Mouse (Mus musculus) right cerebral cortex, postnatal 4 days (tissue): ENCODE measurements around the gene Nup160.

Source experiments
- DNase-seq: peaks from one replicate; pipeline ENCODE4 v3.0.0-alpha.2; 2022

The Nup160 gene

DNA sequence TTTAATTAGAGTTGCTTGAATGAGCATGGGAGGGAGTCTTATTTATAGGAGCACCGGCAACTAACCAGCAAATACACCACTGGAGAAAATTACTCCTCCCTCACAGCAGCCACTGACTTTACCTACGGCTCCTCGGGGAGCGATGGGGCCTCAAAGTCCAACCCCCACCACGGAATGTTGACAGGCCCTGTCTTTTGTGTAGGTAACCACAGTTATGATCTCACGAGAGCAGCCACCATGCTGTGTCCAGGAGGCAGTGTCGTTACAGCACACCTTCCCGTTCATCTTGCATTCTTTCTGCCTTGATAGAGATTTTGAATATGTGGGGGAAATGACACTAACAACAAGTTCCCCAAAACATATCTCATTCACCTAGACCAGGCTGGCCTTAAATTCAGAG is at the start of gene Nup160:
Gene Nup160 (plus strand): TSS at position 209 of the 400 bp plus-strand sequence.
- DNase-seq, result no peak

DNA sequence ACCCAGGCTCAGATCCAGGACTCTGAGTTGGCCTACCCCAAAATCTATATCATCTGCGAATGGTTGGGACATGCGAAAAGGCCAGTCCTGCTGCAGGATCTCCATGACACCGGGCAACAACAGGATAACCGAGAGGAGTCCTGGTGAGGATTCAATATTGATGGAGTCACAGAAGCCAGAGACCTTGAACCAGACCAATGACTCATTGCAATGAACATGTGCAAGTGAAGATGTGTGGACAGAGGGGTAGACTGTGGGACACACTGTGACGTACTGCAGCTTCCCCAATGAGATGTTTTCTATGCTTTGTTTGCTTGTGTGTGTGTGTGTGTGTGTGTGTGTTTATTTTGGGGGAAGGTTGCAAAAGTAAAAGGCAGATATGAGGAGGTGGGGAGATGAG is 48.8 kb upstream of the Nup160 start:
- no peak for DNase-seq

DNA sequence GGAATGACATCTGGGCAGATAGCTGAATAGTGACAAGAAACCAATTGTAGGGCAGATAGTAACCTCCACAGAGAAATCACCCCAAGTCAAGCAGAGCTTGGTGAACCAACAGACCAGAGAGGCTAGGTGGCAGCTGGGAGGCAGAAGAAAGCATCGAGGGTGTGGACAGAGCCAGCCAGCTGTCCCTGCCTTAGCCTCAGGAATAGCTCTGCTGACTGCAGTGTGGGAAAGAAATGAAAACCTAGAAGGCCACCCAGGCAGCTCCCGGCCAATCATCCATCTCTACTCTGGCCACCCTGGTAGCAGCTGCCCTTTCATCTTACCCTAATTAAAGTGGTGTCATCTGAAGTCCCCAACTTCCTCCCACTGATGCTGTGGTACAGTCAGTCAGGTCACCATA is 47.5 kb upstream of the Nup160 start:
- DNase-seq, result no peak

DNA sequence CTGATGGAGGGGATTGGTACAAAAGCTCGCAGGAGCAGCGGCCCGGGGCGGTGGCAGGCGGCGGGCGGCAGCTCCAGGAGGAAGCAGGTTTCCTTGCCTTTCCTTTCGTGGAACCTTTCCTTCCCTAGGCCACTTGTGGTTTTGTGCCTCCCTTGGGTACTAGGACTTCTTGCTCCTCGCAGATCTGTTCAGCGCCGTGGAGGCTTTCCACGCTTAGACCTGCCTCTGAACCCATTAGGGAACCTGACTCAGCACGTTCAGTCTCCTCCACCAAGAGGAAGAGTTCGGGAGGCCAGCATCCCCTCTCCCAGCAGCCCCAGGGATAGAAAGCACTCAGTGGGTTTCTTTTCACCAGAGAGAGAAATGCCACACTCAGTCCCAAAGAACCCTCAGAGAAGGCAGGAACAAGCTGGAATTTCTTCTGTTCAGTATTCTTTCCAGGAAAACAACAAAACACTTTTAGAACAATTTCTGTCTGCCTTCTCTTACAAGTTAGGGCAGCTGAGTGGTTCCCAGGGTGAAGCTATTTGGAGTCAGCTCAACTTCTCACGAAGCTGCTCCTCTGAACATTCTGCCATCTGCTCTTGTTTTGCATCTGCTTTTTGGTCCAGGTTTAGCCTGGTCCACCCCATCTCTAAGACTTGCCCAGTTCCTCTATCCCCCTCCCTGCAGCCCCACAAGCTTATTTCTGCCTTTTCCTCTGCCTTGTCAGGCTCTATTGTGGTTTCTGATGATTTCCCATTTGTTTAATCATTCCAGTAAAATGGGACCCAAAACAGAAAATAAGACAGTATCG is 44.9 kb upstream of the Nup160 start:
- DNase-seq, result no peak

DNA sequence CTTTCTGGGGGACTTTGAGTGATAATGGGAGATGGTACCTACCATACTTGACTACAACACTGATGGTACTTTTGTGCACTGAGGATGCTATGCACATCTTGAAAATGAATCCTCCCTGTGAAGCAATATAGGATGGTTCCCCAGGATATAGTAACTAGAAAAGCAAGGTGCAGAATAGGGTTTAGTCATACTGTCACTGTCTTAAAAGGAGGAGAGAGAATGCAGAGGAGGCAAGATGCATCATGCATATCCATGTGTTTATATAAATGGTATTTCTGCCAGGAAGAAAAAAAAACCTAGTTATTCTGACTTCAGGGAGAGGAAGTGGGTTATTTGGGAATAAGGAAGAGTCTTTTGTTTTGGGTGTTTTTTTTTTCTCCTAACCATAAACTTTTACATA is 42.3 kb upstream of the Nup160 start:
- DNase-seq, result no peak

DNA sequence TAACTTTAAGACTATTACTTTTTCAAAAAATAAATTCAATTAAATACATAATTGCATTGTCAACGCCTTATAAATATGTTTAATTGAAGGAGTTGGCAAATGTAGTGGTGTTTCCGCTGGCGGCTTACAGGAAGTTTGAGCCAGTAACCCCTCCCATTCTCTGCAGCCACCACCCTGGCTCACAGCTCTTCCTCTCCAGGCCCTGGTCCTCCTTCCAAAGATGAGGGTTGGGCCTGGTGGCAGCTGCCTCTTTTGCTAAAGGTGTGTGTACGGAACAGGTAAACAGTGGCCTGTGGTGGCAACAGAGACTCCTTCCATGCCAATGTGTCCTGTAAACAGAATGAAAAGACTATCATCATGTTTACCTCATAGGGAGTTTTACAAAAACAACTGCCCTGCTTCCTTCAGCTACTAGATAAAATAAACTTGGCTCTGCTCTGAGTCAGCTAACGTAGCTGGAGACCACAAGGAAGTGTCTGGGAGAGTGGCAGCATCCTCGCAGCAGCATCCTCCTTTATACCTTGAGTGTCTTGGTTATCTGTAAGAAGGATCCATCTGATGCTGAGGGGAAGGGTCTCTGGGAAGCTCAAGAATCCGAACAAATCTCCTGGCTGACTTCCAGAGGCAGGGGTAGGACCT is 41.8 kb upstream of the Nup160 start:
- DNase-seq, result no peak

DNA sequence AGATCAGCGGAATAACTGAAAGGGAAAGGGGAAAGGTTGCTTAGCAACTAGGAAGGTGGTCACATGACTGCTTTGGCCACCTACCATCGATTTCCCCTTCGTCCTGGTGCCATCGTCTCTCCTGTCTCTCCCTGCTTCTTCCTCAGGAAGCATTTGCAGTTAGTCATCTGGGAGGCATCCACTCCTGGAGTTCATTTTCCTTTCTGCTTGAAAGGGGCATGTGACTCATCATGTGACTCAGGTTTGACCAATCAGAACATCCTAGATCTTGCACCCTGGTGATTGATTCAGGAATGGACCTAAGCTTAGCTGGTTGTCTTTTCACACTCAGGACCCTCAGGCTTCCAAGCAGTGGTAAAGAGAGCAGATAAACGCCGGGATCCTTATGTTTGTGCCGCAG is 40.2 kb upstream of the Nup160 start:
- no peak for DNase-seq

DNA sequence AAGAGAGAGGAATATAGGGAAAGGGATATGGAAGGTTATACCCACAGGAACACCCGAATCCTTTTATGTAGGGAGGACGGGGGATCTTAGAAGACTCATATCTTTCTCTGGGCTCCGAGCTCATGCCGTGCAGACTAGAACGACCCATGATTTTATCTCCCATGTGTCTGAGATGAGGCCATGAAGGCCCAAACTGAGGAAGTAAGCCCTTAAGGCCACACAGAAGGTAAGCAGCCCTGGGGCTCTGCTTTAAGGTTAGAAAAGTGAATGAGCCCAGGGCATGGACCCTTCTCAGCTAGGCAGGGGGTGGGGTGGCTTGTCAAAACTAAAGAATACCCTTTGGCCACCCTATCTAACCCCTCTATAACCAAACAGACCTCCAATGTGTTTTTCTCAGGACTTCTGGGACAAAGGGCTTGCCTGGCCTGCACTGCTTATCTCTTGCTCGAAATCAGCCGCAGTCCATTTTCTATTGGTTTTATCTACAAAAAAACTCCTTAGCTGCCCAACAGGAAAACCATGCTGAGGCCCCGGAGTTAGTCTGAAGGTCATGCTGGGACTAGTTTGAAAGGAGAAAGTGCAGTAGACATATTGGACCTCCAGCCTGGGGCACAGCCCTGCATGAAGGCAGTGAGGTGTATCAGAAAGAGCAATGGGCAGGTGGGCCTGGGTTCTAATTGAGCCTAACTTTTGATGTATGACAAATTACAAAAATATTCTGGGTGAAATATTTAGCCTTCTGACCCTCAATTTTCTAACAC is 37.8 kb upstream of the Nup160 start:
- no peak for DNase-seq

DNA sequence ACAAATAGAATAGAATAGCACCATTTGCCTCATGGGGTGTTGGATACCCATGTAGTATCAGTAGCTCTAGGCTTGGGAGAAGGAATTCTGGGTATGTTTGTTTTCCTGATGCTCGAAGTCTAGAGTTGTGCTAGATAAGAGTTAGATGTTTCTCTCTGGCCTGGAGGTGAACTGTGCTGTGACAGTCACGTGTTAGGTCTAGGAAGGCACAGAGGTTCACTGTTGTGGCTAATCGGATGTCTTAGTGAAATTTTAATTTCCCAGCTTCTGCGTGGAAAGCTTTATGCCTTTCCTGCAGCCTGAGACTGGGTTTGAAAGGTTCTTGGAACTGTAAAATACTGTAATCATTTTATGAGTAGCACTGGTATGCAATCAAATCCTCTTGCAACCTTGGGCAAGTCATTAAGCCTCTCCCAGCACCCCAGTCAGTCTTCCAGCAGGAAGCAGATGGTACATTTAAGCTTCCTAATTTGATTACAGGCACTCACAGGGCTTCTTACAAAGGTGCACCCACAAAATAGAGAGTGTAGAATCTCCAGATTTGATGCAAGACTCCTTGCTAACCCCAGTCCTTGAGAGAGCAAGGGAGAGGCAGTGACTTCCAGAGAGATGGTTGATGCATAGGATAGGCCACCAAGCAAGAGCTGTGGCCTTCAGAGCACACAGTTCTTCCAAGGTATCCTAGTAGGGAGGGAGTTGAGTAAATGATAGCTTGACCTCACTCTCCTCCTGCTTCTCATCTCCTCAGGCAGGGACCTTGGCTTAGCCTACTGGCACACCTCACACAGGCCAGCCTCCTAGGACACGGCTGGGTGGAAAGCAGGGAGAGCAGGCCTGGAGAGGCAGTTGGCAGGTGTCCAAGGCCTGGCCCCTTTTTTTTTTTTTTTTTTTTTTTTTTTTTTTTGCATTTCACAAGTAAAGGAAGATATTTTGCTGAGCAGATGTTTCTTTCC is 37.0 kb upstream of the Nup160 start:
- DNase-seq, result no peak

DNA sequence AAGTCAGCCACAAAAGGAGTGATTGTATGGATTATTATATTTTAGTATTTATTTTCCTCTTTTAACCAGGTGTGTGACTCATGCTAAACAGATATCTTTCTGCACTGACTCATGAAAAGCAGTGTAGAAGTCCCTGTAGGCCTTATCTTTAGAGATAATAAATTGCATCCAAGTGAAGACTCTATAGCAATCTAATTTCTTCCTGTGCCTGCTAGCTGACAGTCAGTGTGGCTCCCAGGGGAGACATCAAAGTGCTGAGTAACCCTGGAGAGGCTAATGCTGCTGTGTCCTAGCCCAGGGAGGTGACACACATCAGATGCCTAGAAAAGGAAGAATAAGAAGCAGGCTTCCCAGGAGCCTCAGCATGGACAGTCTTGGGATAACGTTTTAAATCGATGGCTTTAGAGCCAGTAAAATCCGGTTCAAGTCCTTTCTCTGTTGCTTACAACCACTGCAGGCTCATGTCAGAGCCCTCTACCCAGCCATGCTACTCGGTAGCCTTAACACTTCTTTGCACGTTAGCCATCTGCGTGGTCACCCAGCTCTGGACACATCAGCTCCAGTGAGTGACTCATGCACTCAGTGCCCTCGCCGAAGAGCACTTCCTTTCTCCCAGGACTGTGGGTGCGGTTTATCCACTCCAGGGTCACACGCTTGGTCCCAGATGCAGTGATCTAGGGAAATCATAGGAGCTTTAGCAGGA is 35.9 kb upstream of the Nup160 start:
- no peak for DNase-seq

DNA sequence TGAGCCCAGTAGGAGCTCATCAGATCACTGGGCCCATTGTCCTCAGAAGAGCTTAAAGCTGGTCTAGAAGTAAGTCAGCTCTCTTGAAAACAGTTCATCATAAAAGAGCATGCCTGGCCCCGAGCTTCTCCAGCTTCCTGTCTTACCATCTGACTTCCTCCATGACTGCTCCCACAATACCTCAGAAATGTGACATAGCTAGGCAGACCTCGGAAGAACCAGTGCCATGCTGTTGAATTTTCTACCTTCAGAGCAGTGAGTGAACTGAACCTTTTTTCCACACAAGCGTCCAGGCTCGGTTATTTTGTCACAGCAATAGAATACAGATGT is 35.3 kb upstream of the Nup160 start:
- no peak for DNase-seq

DNA sequence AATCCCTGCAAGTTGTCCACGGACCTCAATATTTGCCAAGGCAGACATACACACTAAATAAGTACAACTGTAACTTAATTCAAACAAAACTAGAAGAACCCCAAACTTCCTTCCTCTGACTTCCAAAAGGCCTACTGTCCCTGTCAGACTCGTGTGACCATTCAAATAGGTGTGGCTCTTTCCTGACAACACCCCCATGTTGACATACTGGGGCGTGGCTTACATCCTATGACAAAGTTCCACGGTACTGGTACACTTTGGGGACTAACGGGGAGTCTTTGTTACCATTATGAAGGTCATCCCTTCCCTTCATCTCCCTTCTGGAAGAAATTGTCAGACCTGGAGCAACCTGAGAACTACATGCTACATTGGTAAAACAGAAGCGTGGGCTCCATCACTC is 29.9 kb upstream of the Nup160 start:
- DNase-seq, result no peak

DNA sequence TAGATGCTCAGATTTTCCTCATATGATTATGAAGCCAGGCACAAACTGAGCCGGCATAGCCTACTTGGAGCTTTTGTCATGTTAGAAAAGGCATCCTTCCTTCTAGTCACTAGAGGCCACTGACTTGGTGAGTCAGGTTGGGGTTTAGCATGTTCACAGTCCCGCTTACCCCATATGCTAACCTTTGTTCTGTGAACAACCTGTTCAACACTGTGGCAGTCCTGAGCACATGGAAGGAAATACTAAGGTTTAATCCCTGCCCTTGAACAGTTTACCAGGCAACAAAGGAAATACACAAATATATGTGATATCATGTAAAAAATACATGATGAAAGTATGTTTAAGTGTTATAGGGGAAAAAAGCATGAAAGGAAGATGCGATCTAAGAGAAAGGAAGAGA is 27.6 kb upstream of the Nup160 start:
- DNase-seq, result no peak

DNA sequence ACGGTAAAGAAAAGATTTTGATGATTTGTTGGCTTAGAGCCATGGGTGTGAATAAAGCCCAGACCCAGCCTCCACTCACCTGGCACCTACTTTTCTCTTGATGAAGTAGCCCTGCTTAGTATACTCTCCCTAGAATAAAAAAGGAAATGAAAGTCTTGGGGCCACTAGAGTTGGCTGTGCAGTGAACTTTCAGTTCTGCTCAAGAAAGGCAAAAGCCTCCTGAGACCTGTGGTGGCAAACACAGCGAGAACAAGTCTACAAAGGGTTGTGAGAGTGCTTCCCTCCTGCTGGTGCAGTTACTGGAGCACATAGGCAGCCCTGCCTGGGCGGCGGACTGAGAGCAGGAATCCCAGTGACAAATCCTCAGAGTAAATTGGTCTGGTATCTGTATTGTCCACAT is 27.1 kb upstream of the Nup160 start:
- no peak for DNase-seq

DNA sequence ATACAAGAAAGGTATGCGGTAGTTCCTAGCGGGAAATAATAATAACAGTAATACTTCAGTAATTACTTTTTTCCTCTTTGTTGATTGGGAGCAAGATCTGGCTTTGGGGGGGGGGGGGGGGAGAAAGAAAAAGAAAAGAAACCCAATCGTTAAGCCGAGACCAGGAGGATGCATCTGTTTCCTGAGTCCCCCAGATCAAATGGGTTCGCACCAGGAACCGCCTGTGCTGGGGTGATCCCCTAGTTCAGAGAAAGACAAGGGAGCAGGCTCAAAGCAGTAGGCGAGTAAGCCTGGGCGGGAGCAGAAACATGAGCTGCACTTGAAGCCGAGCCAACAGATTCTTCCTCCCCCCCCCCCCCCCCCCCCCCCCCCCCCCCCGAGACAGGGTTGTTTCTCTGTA is 24.9 kb upstream of the Nup160 start:
- no peak for DNase-seq

DNA sequence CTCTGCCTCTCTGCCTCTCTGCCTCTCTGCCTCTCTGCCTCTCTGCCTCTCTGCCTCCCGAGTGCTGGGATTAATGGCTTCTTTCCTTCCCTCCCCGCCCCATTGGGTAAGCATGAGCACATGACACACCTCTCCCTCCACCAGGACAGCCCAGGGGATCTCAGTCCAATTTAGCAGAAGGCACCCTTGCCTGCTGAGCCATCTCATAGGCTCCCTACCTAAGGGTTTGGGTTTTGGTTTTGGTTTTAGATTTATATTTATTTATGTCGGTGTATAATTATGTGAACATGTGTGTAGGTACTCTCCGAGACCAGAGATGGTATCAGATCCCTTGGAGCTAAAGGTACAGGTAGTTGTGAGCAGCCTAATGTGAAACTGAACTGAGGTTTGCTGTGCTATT is 24.0 kb upstream of the Nup160 start:
- no peak for DNase-seq

DNA sequence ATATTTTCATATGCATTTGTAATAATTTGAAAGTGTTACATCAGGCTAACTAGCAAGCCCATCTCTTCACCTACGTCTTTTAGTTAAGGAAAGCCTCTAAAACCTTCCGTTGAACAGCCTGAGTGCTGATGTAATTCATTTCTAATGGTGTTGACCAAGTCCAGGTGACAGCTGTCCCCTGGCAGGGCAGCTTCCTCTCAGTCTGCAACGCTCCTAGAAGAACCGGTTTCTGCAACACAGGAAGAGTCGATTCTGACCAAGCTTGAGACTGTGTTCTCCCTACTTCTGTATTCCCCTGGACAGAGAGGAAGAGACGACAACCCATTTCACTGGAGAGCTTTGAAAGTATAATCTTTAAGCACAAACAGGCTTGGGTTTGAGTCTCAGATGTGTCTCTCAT is 21.6 kb upstream of the Nup160 start:
- DNase-seq, result no peak

DNA sequence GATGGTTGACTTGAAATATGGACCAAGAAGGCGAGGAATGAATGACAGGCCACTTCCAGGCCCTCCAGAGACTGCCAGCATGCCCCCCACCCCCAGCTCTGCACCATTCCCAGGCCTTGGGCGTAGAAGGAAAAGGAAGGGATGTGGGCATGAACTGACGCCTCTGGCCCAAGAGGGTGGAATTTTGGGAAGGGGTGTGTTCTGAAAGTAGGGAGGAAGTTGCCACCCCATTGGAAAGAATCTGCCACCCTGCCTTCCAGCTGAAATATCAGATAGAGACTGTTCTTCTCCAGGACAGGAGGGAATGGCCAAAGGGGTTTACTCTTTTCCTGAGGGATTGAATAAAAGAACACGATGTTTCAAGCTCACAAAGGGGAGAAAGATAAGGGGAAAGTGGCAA is 18.4 kb upstream of the Nup160 start:
- DNase-seq, result no peak

DNA sequence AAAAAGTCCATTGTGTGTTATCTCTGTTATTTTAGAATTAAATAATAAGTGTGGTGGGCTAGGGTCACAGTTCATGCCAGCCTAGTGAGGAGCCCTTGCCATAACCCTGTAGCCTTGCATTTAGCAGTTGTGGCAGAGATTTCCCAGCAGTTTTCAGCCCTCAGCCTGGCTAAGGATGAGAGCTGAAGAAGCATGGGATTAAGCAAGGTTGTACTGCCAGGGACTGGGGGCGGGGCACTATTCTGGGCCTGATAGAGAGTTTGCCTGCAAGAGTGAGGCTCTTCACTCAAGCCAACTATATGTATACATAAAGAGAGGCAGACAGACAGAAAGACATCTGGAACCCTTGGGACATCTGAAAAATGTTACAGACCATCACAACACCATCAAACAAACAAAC is 18.0 kb upstream of the Nup160 start:
- DNase-seq, result no peak

DNA sequence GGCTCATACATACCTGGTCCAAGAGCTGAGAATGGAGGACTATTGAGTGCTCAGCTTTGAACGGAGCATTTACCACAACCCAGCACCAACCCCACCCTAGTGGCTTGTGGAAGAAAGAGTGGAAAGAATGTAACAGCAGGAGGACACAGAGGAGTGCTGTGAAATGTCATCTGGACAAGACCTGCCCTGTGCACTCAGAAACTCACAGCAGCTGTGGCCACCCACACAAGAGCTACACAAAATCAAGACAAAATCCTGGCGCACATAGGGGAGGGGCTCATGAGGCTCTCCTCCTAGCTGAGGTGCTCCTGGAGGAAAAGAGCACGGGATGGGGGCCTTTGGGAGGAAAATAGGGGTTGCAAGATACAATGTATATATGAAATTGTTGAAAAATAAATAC is 17.4 kb upstream of the Nup160 start:
- no peak for DNase-seq

DNA sequence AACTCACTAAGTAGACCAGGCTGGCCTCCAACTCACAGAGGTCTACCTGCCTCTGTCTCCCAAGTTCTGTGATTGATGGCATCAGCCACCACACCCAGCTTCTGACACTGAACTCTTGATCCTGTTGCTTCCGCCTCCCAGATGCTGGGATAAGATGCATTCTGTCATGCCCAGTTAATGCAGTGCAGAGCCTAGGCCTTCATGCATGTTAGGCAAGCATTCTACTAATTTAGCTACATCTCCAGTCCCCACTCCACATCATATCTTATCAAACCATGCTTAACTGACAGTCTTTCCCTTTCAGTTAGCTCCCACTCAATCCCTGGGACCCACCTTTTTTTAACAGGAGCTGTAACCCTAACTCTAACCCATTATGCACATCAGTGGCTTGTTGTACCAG is 16.1 kb upstream of the Nup160 start:
- DNase-seq, result no peak

DNA sequence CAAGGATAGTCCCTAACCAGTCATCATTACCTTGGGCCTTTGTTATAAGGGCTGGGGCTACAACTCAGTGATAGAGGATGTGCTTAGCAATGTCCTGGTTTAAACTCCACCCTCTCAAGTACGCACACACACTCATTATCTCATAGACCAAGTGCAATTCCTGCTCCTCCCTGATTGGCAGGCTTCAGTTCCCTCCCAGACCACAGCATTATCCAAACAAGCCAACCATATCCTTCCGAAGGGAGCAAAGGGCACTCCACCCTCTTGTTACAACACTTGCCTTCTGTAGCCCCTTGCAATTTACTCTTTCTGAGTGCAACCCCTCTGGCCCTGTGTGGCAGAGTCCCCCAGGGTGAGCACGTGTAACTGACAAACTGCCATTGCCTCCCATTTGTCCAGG is 15.6 kb upstream of the Nup160 start:
- no peak for DNase-seq
